Mouse (Mus musculus): Measurements from ENCODE around the gene Kcnj2. TPM values are rescaled to one million over a fixed set of nuclear protein-coding genes. Genes with fewer than 3 reads are reported as not detected.
A peak's percentile ranks its signal among the peaks of the same experiment; 100 is the strongest.

The Kcnj2 gene
- total RNA-seq, 1 experiment: 0.62 TPM

- in situ Hi-C loops (cut with MboI; ENCODE audit: low sequenced_read_pairs in 2 of 2, unreplicated experiment in 2 of 2): no loop called here
- Histone ChIP-seq H3K9ac (ENCODE audit: insufficient read depth, low read depth, low read length, poor library complexity, severe bottlenecking) (no peak overlapping the region), H3K9me3 (ENCODE audit: control insufficient read depth, insufficient read depth, low read depth, low read length) (no peaks in the 10 kb centered on the region), H3K4me1 (ENCODE audit: control insufficient read depth in 2 of 2, insufficient read depth in 2 of 2, low read length in 2 of 2, poor library complexity in 1 of 2) (no peaks in the 10 kb centered on the region), H3K27ac (ENCODE audit: insufficient read depth, low read depth, low read length, poor library complexity, severe bottlenecking) (no peak overlapping the region), H3K4me3 (ENCODE audit: insufficient read depth in 1 of 2, low read depth in 1 of 2, low read length in 2 of 2, poor library complexity in 1 of 2, severe bottlenecking in 1 of 2) (no peak overlapping the region), H3K36me3 (ENCODE audit: control insufficient read depth, insufficient read depth, low read length, poor library complexity, severe bottlenecking) (no peaks in the 10 kb centered on the region)
- no peak for DNase-seq (ENCODE audit: low read depth, low spot score)
- no peak for TF ChIP-seq MAFK (IDR thresholded peaks at IDR 0.05; ENCODE audit: insufficient read depth, low read depth, low read length)
- no peak for TF ChIP-seq ZNF384 (IDR thresholded peaks at IDR 0.05; ENCODE audit: low read depth, low read length)
- TF ChIP-seq ZC3H11A (IDR thresholded peaks at IDR 0.05; ENCODE audit: borderline replicate concordance, low read depth, low read length): no peak
- TF ChIP-seq CHD2 (IDR thresholded peaks at IDR 0.05; ENCODE audit: low read depth, low read length): no peak
- TF ChIP-seq HCFC1 (IDR thresholded peaks at IDR 0.05; ENCODE audit: borderline replicate concordance, insufficient read depth, low read length): no peak
These were observed 38.5 kb downstream of the Kcnj2 start for GRCm38 (mm10) chr11:111104422-111104821.

- Histone ChIP-seq H3K36me3 (ENCODE audit: control insufficient read depth, insufficient read depth, low read length, poor library complexity, severe bottlenecking) (no peaks in the 10 kb centered on the region), H3K4me3 (ENCODE audit: insufficient read depth in 1 of 2, low read depth in 1 of 2, low read length in 2 of 2, poor library complexity in 1 of 2, severe bottlenecking in 1 of 2) (no peak overlapping the region), H3K9me3 (ENCODE audit: control insufficient read depth, insufficient read depth, low read depth, low read length) (no peaks in the 10 kb centered on the region), H3K27ac (ENCODE audit: insufficient read depth, low read depth, low read length, poor library complexity, severe bottlenecking) (no peak overlapping the region), H3K4me1 (ENCODE audit: control insufficient read depth in 2 of 2, insufficient read depth in 2 of 2, low read length in 2 of 2, poor library complexity in 1 of 2) (no peaks in the 10 kb centered on the region), H3K9ac (ENCODE audit: insufficient read depth, low read depth, low read length, poor library complexity, severe bottlenecking) (no peak overlapping the region)
- in situ Hi-C loops (cut with MboI; ENCODE audit: low sequenced_read_pairs in 2 of 2, unreplicated experiment in 2 of 2): no loop called here
- TF ChIP-seq MAFK (IDR thresholded peaks at IDR 0.05; ENCODE audit: insufficient read depth, low read depth, low read length) (no peak), ZNF384 (IDR thresholded peaks at IDR 0.05; ENCODE audit: low read depth, low read length) (no peak), ZC3H11A (IDR thresholded peaks at IDR 0.05; ENCODE audit: borderline replicate concordance, low read depth, low read length) (no peak), HCFC1 (IDR thresholded peaks at IDR 0.05; ENCODE audit: borderline replicate concordance, insufficient read depth, low read length) (no peak), CHD2 (IDR thresholded peaks at IDR 0.05; ENCODE audit: low read depth, low read length) (no peak)
- DNase-seq (ENCODE audit: low read depth, low spot score): no peak
These were observed 42.2 kb downstream of the Kcnj2 start for GRCm38 (mm10) chr11:111108130-111108529.

- TF ChIP-seq HCFC1 (IDR thresholded peaks at IDR 0.05; ENCODE audit: borderline replicate concordance, insufficient read depth, low read length) (no peak), ZNF384 (IDR thresholded peaks at IDR 0.05; ENCODE audit: low read depth, low read length) (peak; percentile 26; the same call in 1 of the 2 replicates), MAFK (IDR thresholded peaks at IDR 0.05; ENCODE audit: insufficient read depth, low read depth, low read length) (no peak)
- in situ Hi-C loops (cut with MboI; ENCODE audit: low sequenced_read_pairs in 2 of 2, unreplicated experiment in 2 of 2): no loop called here
- Histone ChIP-seq H3K36me3 (ENCODE audit: control insufficient read depth, insufficient read depth, low read length, poor library complexity, severe bottlenecking) (no peaks in the 10 kb centered on the region), H3K4me3 (ENCODE audit: insufficient read depth in 1 of 2, low read depth in 1 of 2, low read length in 2 of 2, poor library complexity in 1 of 2, severe bottlenecking in 1 of 2) (no peak overlapping the region), H3K9ac (ENCODE audit: insufficient read depth, low read depth, low read length, poor library complexity, severe bottlenecking) (no peak overlapping the region), H3K9me3 (ENCODE audit: control insufficient read depth, insufficient read depth, low read depth, low read length) (no peaks in the 10 kb centered on the region), H3K27ac (ENCODE audit: insufficient read depth, low read depth, low read length, poor library complexity, severe bottlenecking) (no peak overlapping the region), H3K4me1 (ENCODE audit: control insufficient read depth in 2 of 2, insufficient read depth in 2 of 2, low read length in 2 of 2, poor library complexity in 1 of 2) (peaks cover 0 to 7% of the 10 kb centered on the region in 2 experiments; a peak in 2 of 4 replicates)
- DNase-seq (ENCODE audit: low read depth, low spot score): peak; percentile 8
These were observed 55.5 kb downstream of the Kcnj2 start for GRCm38 (mm10) chr11:111121514-111121913.

GRCm38 (mm10) chr11:111123324-111123723 lies 57.4 kb downstream of the Kcnj2 start:
- Histone ChIP-seq H3K27ac (ENCODE audit: insufficient read depth, low read depth, low read length, poor library complexity, severe bottlenecking) (no peak overlapping the region), H3K4me1 (ENCODE audit: control insufficient read depth in 2 of 2, insufficient read depth in 2 of 2, low read length in 2 of 2, poor library complexity in 1 of 2) (peaks cover 0 to 7% of the 10 kb centered on the region in 2 experiments; a peak in 2 of 4 replicates), H3K9ac (ENCODE audit: insufficient read depth, low read depth, low read length, poor library complexity, severe bottlenecking) (no peak overlapping the region), H3K4me3 (ENCODE audit: insufficient read depth in 1 of 2, low read depth in 1 of 2, low read length in 2 of 2, poor library complexity in 1 of 2, severe bottlenecking in 1 of 2) (no peak overlapping the region), H3K9me3 (ENCODE audit: control insufficient read depth, insufficient read depth, low read depth, low read length) (no peaks in the 10 kb centered on the region), H3K36me3 (ENCODE audit: control insufficient read depth, insufficient read depth, low read length, poor library complexity, severe bottlenecking) (no peaks in the 10 kb centered on the region)
- in situ Hi-C loops (cut with MboI; ENCODE audit: low sequenced_read_pairs in 2 of 2, unreplicated experiment in 2 of 2): no loop called here
- no peak for TF ChIP-seq ZNF384 (IDR thresholded peaks at IDR 0.05; ENCODE audit: low read depth, low read length)
- no peak for TF ChIP-seq CHD2 (IDR thresholded peaks at IDR 0.05; ENCODE audit: low read depth, low read length)
- no peak for TF ChIP-seq ZC3H11A (IDR thresholded peaks at IDR 0.05; ENCODE audit: borderline replicate concordance, low read depth, low read length)
- TF ChIP-seq HCFC1 (IDR thresholded peaks at IDR 0.05; ENCODE audit: borderline replicate concordance, insufficient read depth, low read length): no peak
- no peak for TF ChIP-seq MAFK (IDR thresholded peaks at IDR 0.05; ENCODE audit: insufficient read depth, low read depth, low read length)
- DNase-seq (ENCODE audit: low read depth, low spot score): no peak

GRCm38 (mm10) chr11:111125963-111126362 lies 60.0 kb downstream of the Kcnj2 start:
- Histone ChIP-seq H3K4me1 (ENCODE audit: control insufficient read depth in 2 of 2, insufficient read depth in 2 of 2, low read length in 2 of 2, poor library complexity in 1 of 2) (peaks cover 0 to 7% of the 10 kb centered on the region in 2 experiments; a peak in 2 of 4 replicates), H3K36me3 (ENCODE audit: control insufficient read depth, insufficient read depth, low read length, poor library complexity, severe bottlenecking) (no peaks in the 10 kb centered on the region), H3K27ac (ENCODE audit: insufficient read depth, low read depth, low read length, poor library complexity, severe bottlenecking) (no peak overlapping the region), H3K9ac (ENCODE audit: insufficient read depth, low read depth, low read length, poor library complexity, severe bottlenecking) (no peak overlapping the region), H3K4me3 (ENCODE audit: insufficient read depth in 1 of 2, low read depth in 1 of 2, low read length in 2 of 2, poor library complexity in 1 of 2, severe bottlenecking in 1 of 2) (no peak overlapping the region), H3K9me3 (ENCODE audit: control insufficient read depth, insufficient read depth, low read depth, low read length) (no peaks in the 10 kb centered on the region)
- DNase-seq (ENCODE audit: low read depth, low spot score): no peak
- TF ChIP-seq ZNF384 (IDR thresholded peaks at IDR 0.05; ENCODE audit: low read depth, low read length) (no peak), ZC3H11A (IDR thresholded peaks at IDR 0.05; ENCODE audit: borderline replicate concordance, low read depth, low read length) (no peak), HCFC1 (IDR thresholded peaks at IDR 0.05; ENCODE audit: borderline replicate concordance, insufficient read depth, low read length) (no peak), MAFK (IDR thresholded peaks at IDR 0.05; ENCODE audit: insufficient read depth, low read depth, low read length) (no peak), CHD2 (IDR thresholded peaks at IDR 0.05; ENCODE audit: low read depth, low read length) (no peak)
- in situ Hi-C loops (cut with MboI; ENCODE audit: low sequenced_read_pairs in 2 of 2, unreplicated experiment in 2 of 2): no loop called here

Other genes with a start within 250 kb of the Kcnj2 start
- 0.42 TPM in 1 of 2 replicates, not detected in the other for gene Kcnj16, start 98.1 kb upstream of the Kcnj2 start, total RNA-seq (2012; rRNA removed)

Measured in ES-E14 (cell line).